Mouse (Mus musculus) midbrain, embryonic 15.5 days (tissue): ENCODE results near the gene Dglucy. TPM values are rescaled to one million over a fixed set of nuclear protein-coding genes. Genes with fewer than 3 reads are reported as not detected.

ENCODE experiments used
- polyA plus RNA-seq: library from polyadenylated mRNA; unstranded; fragments of >200 nt; fragmentation: Nextera tagmentation; extraction: Ambion mirVana; gene quantifications from 2 replicates; pipeline ENCODE4 v1.2.1, GENCODE M21; 2015

Dglucy gene
- polyA plus RNA-seq, 1 experiment from 2014 or later = 2.9 TPM

Other genes starting within 250 kb of the Dglucy start
- gene Rps6ka5, start 52.1 kb upstream of the Dglucy start, polyA plus RNA-seq = 7.2 and 7.8 TPM in 2 replicates
- gene Gpr68, start 129.1 kb downstream of the Dglucy start, polyA plus RNA-seq = 6.1 and 6.7 TPM in 2 replicates
- 14.6 and 15.8 TPM in 2 replicates for gene Ccdc88c, start 250.0 kb downstream of the Dglucy start, polyA plus RNA-seq